Mouse (Mus musculus): Measurements from ENCODE around the gene Galnt2. TPM values are rescaled to one million over a fixed set of nuclear protein-coding genes. Genes with fewer than 3 reads are reported as not detected.
A peak's percentile ranks its signal among the peaks of the same experiment; 100 is the strongest.

Galnt2 gene
- polyA plus RNA-seq, 1 experiment from 2014 or later = 42.8 TPM

DNA sequence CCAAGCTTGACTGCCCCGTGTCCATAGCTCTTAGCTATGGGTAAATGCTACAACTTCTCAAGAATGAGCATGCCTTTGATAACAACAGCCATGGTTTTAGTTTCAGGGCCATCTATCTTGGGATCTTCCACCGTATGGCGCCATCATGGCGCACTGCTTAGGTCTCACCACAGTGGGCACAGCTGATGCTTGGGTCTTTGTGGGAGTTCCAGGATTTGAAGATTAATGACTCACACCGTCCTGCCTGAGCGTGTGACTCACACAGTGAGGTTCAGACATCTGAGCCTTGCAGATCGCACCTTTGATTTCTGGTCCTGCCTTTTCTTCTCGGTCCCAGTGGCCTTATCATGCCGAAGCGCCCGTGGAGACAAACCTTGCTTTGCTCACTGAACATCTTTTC is 39.7 kb downstream of the Galnt2 start:
- WGBS = 71% methylated on average over 11 of the region's 11 CpGs
- ATAC-seq (ENCODE audit: extremely low read depth, insufficient number of reproducible peaks, low FRiP score, low TSS enrichment) = no peak
- H3K27ac ChIP-seq (replicated peaks) = no peak overlapping the region

DNA sequence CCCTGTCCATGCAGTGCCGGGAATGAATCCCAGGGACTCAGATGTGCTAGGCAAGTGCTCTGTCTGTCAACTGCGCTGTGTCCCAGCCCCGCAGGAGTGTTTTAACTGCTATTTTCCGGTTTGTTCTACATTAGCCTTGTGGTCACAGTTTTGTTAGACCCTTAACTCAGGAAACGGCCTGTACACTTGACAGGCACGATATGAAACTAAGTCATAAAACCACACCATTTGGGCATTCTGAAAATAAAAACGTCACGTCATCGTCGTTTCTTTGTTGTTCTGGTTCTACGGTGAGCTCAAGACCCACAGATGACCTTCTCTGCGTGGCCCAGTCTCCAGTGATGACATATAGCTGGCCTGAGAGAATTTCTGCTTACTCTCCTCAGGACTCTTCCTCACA is 40.3 kb downstream of the Galnt2 start:
- ATAC-seq (ENCODE audit: extremely low read depth, insufficient number of reproducible peaks, low FRiP score, low TSS enrichment) = no peak
- Histone ChIP-seq H3K4me3 (no peak overlapping the region), H3K4me2 (no peak overlapping the region), H3K9me3 (no peaks in the 10 kb centered on the region), H3K27me3 (replicated peaks) (no peaks in the 10 kb centered on the region), H3K9ac (no peak overlapping the region), H3K27ac (replicated peaks) (no peak overlapping the region), H3K36me3 (peaks cover 11% of the 10 kb centered on the region), H3K4me1 (peaks cover 38% of the 10 kb centered on the region)
- WGBS = 83% methylated on average over 12 of the region's 12 CpGs

More for the DNA sequence above, 39.7 kb downstream of the Galnt2 start:
- H3K4me3 ChIP-seq = no peak overlapping the region
- H3K4me2 ChIP-seq = no peak overlapping the region
- no peak overlapping the region for H3K9ac ChIP-seq
- H3K36me3 ChIP-seq = peaks cover 7% of the 10 kb centered on the region
- H3K9me3 ChIP-seq = no peaks in the 10 kb centered on the region
- H3K4me1 ChIP-seq = peaks cover 40% of the 10 kb centered on the region
- no peaks in the 10 kb centered on the region for H3K27me3 ChIP-seq (replicated peaks)

DNA sequence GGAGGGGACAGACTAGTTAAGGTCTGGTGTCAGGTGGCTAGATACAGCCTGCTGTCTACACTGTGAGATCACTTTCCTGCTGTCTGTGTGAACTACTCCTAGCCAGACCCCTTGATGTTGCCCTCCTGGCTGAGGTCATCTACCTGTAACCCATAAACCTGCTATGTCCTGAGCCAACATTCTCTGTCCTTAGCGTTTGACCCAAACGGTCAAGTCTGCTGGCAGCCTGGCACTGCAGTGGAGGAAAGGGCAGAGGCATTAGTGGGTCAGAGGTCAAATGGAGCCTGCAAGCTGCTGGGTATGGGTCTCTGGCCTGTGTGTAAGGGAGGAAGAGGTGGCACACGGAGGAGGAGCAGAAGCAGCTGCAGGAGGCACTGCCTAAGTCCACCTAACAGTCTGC is 41.6 kb downstream of the Galnt2 start:
- Histone ChIP-seq H3K4me2 (no peak overlapping the region), H3K9ac (no peak overlapping the region), H3K4me1 (peaks cover 44% of the 10 kb centered on the region), H3K4me3 (no peak overlapping the region), H3K27ac (replicated peaks) (no peak overlapping the region), H3K36me3 (peaks cover 11% of the 10 kb centered on the region), H3K9me3 (no peaks in the 10 kb centered on the region), H3K27me3 (replicated peaks) (no peaks in the 10 kb centered on the region)
- 68% methylated on average over 3 of the region's 3 CpGs for WGBS
- ATAC-seq (ENCODE audit: extremely low read depth, insufficient number of reproducible peaks, low FRiP score, low TSS enrichment) = no peak

DNA sequence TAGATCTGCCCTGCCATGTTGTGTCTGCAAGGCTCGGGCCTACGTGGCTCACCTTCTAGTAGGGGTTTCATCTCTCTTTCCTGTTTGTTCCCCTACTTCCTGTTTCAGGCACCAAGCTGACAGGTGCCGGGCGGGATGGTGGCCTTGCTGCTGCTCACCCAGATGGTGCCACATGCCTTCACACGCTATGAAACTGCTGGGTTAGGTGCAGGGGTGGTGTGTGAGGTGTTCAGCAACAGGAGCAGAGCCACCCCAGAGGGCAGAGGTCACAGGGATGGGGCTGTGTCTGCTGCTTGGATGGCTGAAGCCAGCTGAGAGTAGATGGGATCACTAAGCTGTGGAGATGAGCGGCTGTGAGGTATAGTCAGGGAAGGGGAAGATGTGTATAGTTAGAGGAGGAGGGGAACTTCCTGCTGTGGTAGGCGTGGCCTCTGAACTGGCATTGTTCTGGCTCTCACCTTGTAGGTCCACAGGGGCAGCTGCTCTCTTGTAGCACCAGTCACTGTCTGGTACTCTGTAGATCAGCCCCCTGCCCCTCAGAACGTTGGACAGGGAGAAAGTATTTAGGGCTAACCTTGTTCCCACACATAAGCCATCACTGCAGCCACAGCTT is 42.5 kb downstream of the Galnt2 start:
- WGBS = 65% methylated on average over 8 of the region's 8 CpGs
- H3K9me3 ChIP-seq = no peaks in the 10 kb centered on the region
- ATAC-seq (ENCODE audit: extremely low read depth, insufficient number of reproducible peaks, low FRiP score, low TSS enrichment) = no peak

DNA sequence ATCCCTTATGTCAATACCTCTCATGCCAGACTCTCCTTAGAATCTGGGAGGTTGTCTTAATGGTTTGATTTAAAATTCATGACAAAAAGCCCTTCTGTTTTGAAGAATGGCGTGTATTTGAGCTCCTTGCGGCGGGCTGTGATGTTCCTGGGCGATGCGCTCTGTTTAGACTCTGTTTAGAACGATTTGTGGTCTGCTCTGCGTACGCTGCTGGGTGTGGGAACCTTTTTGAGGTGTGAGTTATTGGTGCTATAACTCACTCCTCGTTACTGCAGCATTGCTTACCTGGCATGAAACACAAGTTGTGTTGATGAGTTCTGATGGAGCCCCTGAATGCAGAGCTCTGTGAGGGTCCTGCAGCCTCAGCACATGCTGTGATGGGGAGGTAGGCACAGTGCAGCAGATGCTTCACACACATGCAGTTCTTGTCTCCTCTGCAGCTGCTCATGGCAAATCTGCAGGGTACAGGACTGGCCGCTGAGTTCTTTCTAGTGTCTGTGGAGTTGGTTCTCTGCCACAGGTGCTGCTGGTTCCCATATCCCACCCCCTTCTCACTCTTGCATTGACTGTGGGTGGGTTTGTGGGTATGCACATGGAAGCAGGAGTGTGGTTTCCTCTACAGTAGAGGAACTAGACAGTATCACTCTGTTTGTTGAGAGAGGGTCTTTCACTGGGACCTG is 43.4 kb downstream of the Galnt2 start:
- Histone ChIP-seq H3K36me3 (peaks cover 8% of the 10 kb centered on the region; the same call in 1 of the 2 replicates), H3K27me3 (replicated peaks) (no peaks in the 10 kb centered on the region), H3K9me3 (no peaks in the 10 kb centered on the region), H3K4me2 (no peak overlapping the region), H3K27ac (replicated peaks) (no peak overlapping the region), H3K4me1 (peaks cover 48% of the 10 kb centered on the region), H3K9ac (no peak overlapping the region), H3K4me3 (no peak overlapping the region)
- no peak for ATAC-seq (ENCODE audit: extremely low read depth, insufficient number of reproducible peaks, low FRiP score, low TSS enrichment)
- 79% methylated on average over 10 of the region's 10 CpGs for WGBS

More for the DNA sequence above, 42.5 kb downstream of the Galnt2 start:
- no peak overlapping the region for H3K27ac ChIP-seq (replicated peaks)
- no peaks in the 10 kb centered on the region for H3K27me3 ChIP-seq (replicated peaks)
- peaks cover 44% of the 10 kb centered on the region for H3K4me1 ChIP-seq
- peaks cover 8% of the 10 kb centered on the region; the same call in 1 of the 2 replicates for H3K36me3 ChIP-seq
- H3K4me3 ChIP-seq = no peak overlapping the region
- H3K4me2 ChIP-seq = no peak overlapping the region
- no peak overlapping the region for H3K9ac ChIP-seq

- H3K4me1 ChIP-seq = peaks cover 49% of the 10 kb centered on the region
- H3K4me2 ChIP-seq = no peak overlapping the region
- H3K4me3 ChIP-seq = no peak overlapping the region
- no peaks in the 10 kb centered on the region for H3K27me3 ChIP-seq (replicated peaks)
- no peak overlapping the region for H3K9ac ChIP-seq
- H3K36me3 ChIP-seq = peaks cover 8% of the 10 kb centered on the region; the same call in 1 of the 2 replicates
- ATAC-seq (ENCODE audit: extremely low read depth, insufficient number of reproducible peaks, low FRiP score, low TSS enrichment) = no peak
- WGBS = 83% methylated on average over 10 of the region's 10 CpGs
- H3K9me3 ChIP-seq = no peaks in the 10 kb centered on the region
- no peak overlapping the region for H3K27ac ChIP-seq (replicated peaks)
These were observed 44.3 kb downstream of the Galnt2 start for GRCm38 (mm10) chr8:124275377-124276071.

DNA sequence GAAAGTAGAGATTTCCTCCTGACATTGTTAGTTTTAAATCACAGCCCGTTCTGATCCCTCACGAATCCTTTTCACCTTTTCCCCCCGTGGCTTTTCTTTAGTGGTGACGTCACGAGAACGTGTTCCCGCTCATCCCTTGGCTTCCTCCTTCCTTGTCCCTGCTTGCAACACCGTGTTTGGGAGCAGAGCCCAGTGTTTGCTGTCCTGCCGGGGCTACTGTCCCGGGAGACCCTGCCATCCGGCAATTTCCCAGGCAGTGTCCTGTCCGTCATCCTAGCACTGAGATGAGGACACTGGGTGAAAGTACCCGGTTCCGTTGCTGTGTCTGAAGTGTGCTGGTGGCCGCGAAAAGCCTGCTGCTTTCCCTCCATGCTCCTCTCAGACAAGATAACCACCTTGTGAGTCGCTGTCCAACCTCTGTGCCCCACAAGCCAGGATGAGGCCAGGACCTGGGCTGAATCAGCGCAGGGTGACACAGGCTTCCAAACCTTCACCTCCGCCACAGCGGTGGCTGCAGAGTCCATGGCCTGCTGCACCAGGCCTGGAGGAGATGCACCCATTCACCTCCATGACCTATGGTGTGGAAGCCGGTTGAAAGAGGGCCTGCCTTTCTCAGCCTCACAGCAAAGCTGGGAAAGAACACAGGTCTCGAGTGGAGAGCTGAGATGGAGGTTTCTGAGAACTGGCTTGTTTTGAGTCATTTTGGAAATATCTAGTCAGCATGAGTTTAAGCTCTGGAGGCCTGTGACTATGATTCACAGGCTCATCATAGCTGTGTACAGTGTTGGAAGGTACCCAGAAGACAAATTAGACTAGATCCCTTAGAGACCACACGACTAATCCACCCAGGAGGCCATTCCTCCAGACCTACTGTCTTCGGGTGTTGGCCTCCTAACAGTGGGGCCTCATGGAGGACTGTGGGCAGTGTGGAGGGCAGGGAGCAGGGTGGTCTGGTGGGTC is 47.0 kb downstream of the Galnt2 start:
- H3K36me3 ChIP-seq = peaks cover 8% of the 10 kb centered on the region; the same call in 1 of the 2 replicates
- H3K4me3 ChIP-seq = no peak overlapping the region
- no peak overlapping the region for H3K4me2 ChIP-seq
- H3K4me1 ChIP-seq = peaks cover 60% of the 10 kb centered on the region
- no peak overlapping the region for H3K27ac ChIP-seq (replicated peaks)
- H3K9ac ChIP-seq = no peak overlapping the region
- 66% methylated on average over 24 of the region's 24 CpGs for WGBS
- no peak for ATAC-seq (ENCODE audit: extremely low read depth, insufficient number of reproducible peaks, low FRiP score, low TSS enrichment)
- H3K9me3 ChIP-seq = no peaks in the 10 kb centered on the region
- H3K27me3 ChIP-seq (replicated peaks) = no peaks in the 10 kb centered on the region

GRCm38 (mm10) chr8:124278956-124279689 is 47.9 kb downstream of the Galnt2 start:
- Histone ChIP-seq H3K9me3 (no peaks in the 10 kb centered on the region), H3K4me3 (no peak overlapping the region), H3K4me1 (peaks cover 60% of the 10 kb centered on the region), H3K36me3 (peaks cover 8% of the 10 kb centered on the region; the same call in 1 of the 2 replicates), H3K27ac (replicated peaks) (no peak overlapping the region), H3K9ac (no peak overlapping the region), H3K4me2 (no peak overlapping the region), H3K27me3 (replicated peaks) (no peaks in the 10 kb centered on the region)
- no peak for ATAC-seq (ENCODE audit: extremely low read depth, insufficient number of reproducible peaks, low FRiP score, low TSS enrichment)
- WGBS = 84% methylated on average over 7 of the region's 7 CpGs

- 94% methylated on average over 5 of the region's 5 CpGs for WGBS
- Histone ChIP-seq H3K4me3 (no peak overlapping the region), H3K27ac (replicated peaks) (no peak overlapping the region), H3K9me3 (no peaks in the 10 kb centered on the region), H3K4me1 (peaks cover 62% of the 10 kb centered on the region), H3K9ac (no peak overlapping the region), H3K36me3 (peaks cover 8% of the 10 kb centered on the region; the same call in 1 of the 2 replicates), H3K27me3 (replicated peaks) (no peaks in the 10 kb centered on the region), H3K4me2 (no peak overlapping the region)
- ATAC-seq (ENCODE audit: extremely low read depth, insufficient number of reproducible peaks, low FRiP score, low TSS enrichment) = no peak
These were observed 48.4 kb downstream of the Galnt2 start for GRCm38 (mm10) chr8:124279690-124279985.

DNA sequence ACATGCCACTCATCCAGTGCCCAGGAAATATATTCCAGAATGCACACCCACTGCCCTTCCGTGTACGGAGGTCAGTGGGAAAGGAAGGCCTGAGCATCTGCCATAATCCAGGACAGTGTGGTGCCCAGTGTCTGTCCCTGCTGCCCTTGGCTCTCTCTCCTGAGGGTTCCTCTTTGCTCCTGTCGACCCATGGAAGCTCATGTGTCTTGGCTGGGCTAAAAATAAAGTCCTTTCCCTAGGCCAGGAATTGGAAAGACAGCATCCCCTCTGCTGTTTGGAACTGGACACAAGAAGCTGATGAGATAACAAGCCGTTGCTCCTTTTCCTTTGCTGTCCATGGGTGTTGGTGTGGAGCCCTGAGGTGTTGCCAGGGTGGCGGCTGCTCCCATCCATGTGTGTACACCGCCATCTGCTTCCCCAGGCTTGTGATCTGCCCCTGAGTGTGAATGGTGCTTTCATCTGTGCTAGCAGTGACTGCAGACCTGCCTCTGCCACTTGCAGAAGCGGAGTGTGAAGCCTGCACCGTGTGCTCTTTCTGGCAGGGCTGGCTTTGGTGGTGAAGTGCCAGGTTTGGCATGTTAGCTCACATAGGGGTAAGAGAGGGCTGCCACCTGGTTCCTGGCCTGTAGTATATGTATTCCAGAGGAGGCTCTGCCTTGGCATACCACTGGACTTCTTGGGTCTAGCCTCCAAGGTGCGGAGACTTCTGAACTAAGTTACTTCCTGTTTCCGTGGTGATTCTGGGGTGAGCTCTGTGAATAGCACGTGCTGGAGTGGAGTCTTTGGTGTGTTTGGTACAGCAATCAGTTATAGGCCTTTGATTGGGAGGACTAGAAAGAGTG is 50.7 kb downstream of the Galnt2 start:
- H3K4me1 ChIP-seq = peaks cover 80% of the 10 kb centered on the region
- H3K4me3 ChIP-seq = no peak overlapping the region
- H3K36me3 ChIP-seq = no peaks in the 10 kb centered on the region
- H3K27me3 ChIP-seq (replicated peaks) = no peaks in the 10 kb centered on the region
- ATAC-seq (ENCODE audit: extremely low read depth, insufficient number of reproducible peaks, low FRiP score, low TSS enrichment) = no peak
- no peaks in the 10 kb centered on the region for H3K9me3 ChIP-seq
- peak overlapping the region; percentile 27 for H3K4me2 ChIP-seq
- H3K9ac ChIP-seq = peak overlapping the region; percentile 44
- 41% methylated on average over 11 of the region's 11 CpGs for WGBS
- H3K27ac ChIP-seq (replicated peaks) = peak overlapping the region; percentile 81
